Mouse (Mus musculus) retina, postnatal 7 days (tissue): ENCODE data around the gene Exoc6b.
"Not testable (repeated sequence)": the region's sequence is repeated elsewhere in the genome, so short reads cannot be mapped to it uniquely, and the experiment has no call there.

Experiments
- DNase-seq: peaks from one replicate; pipeline ENCODE4 v3.0.0-alpha.2; 2012; ENCODE audit warnings: low read depth, low spot score

Gene Exoc6b

GRCm38 (mm10) chr6:84638206-84638605 lies 431.1 kb downstream of the Exoc6b start:
- DNase-seq, result no peak

GRCm38 (mm10) chr6:84631588-84631987 lies 437.7 kb downstream of the Exoc6b start:
- no peak for DNase-seq

GRCm38 (mm10) chr6:84630276-84630675 lies 439.0 kb downstream of the Exoc6b start:
- no peak for DNase-seq

- no peak for DNase-seq
Observed at GRCm38 (mm10) chr6:84628831-84629230, 440.5 kb downstream of the Exoc6b start.

GRCm38 (mm10) chr6:84626398-84626797 lies 442.9 kb downstream of the Exoc6b start:
- DNase-seq, result no peak

GRCm38 (mm10) chr6:84619166-84619565 lies 450.1 kb downstream of the Exoc6b start:
- no peak for DNase-seq

GRCm38 (mm10) chr6:84617051-84617450 lies 452.3 kb downstream of the Exoc6b start:
- DNase-seq, result no peak

GRCm38 (mm10) chr6:84616586-84616985 lies 452.7 kb downstream of the Exoc6b start:
- DNase-seq, result no peak

- DNase-seq, result no peak
Observed at GRCm38 (mm10) chr6:84613561-84613960, 455.8 kb downstream of the Exoc6b start.

GRCm38 (mm10) chr6:84601136-84601889 lies 468.0 kb downstream of the Exoc6b start:
- no peak for DNase-seq

- not testable (repeated sequence) for DNase-seq
Observed at GRCm38 (mm10) chr6:84599296-84599695, 470.0 kb downstream of the Exoc6b start.

- no peak for DNase-seq
Observed at GRCm38 (mm10) chr6:84598725-84599124, 470.6 kb downstream of the Exoc6b start.

- DNase-seq, result no peak
Observed at GRCm38 (mm10) chr6:84594626-84595025, 474.7 kb downstream of the Exoc6b start.

- no peak for DNase-seq
Observed at GRCm38 (mm10) chr6:84593693-84594092, 475.6 kb downstream of the Exoc6b start, which contains the start of gene Cyp26b1. Cyp26b1 (minus strand) TSS chr6:84593908.

- no peak for DNase-seq
Observed at GRCm38 (mm10) chr6:84590961-84591745, 478.2 kb downstream of the Exoc6b start.

GRCm38 (mm10) chr6:84589742-84590686 lies 479.3 kb downstream of the Exoc6b start:
- peak; percentile 76 for DNase-seq

- DNase-seq, result no peak
Observed at GRCm38 (mm10) chr6:84588895-84589652, 480.2 kb downstream of the Exoc6b start.

GRCm38 (mm10) chr6:84588221-84588894 lies 481.0 kb downstream of the Exoc6b start:
- DNase-seq, result no peak

GRCm38 (mm10) chr6:84587471-84588101 lies 481.7 kb downstream of the Exoc6b start:
- no peak for DNase-seq
